Mouse (Mus musculus): ENCODE data around the gene B3galt6. TPM values are rescaled to one million over a fixed set of nuclear protein-coding genes. Genes with fewer than 3 reads are reported as not detected.

The B3galt6 gene
- polyA plus RNA-seq, 2 experiments from 2014 or later, result 0.92 to 1.3 TPM

GRCm38 (mm10) chr4:155991211-155991907, 1.1 kb downstream of the B3galt6 start:
- no peak for ATAC-seq

- ATAC-seq, result no peak
Observed at GRCm38 (mm10) chr4:155983788-155984187, 8.7 kb downstream of the B3galt6 start.

- no peak for ATAC-seq
Observed at GRCm38 (mm10) chr4:155981436-155982082, 10.9 kb downstream of the B3galt6 start.

- ATAC-seq, result no peak
Observed at GRCm38 (mm10) chr4:155973239-155973638, 19.2 kb downstream of the B3galt6 start.

- ATAC-seq, result no peak
Observed at GRCm38 (mm10) chr4:155972651-155973050, 19.8 kb downstream of the B3galt6 start.

GRCm38 (mm10) chr4:155970286-155970685, 22.2 kb downstream of the B3galt6 start:
- no peak for ATAC-seq

- ATAC-seq, result no peak
Observed at GRCm38 (mm10) chr4:155969043-155969653, 23.3 kb downstream of the B3galt6 start.

GRCm38 (mm10) chr4:155964396-155964795, 28.1 kb downstream of the B3galt6 start:
- ATAC-seq, result no peak

GRCm38 (mm10) chr4:155963106-155963505, 29.3 kb downstream of the B3galt6 start:
- no peak for ATAC-seq

GRCm38 (mm10) chr4:155962167-155962971, 30.1 kb downstream of the B3galt6 start, which contains the start of gene C1qtnf12:
C1qtnf12 (plus strand) TSS chr4:155962318.
- peak; percentile 62 for ATAC-seq

GRCm38 (mm10) chr4:155959275-155959674, 33.2 kb downstream of the B3galt6 start:
- ATAC-seq, result peak; percentile 83

- no peak for ATAC-seq
Observed at GRCm38 (mm10) chr4:155955491-155955890, 37.0 kb downstream of the B3galt6 start.

GRCm38 (mm10) chr4:155947094-155947493, 45.4 kb downstream of the B3galt6 start:
- no peak for ATAC-seq

- peak; percentile 40 for ATAC-seq
Observed at GRCm38 (mm10) chr4:155944271-155944670, 48.2 kb downstream of the B3galt6 start.

- ATAC-seq, result peak; percentile 90
Observed at GRCm38 (mm10) chr4:155943534-155944249, 48.8 kb downstream of the B3galt6 start, which contains the start of gene Ube2j2. Ube2j2 (plus strand) TSS chr4:155943831.

- no peak for ATAC-seq
Observed at GRCm38 (mm10) chr4:155943049-155943452, 49.4 kb downstream of the B3galt6 start.

Other genes starting within 250 kb of the B3galt6 start
- gene Atad3a, start 231.6 kb downstream of the B3galt6 start, polyA plus RNA-seq (2017; shearing (Covaris generic)), result 10 to 100 TPM; 22.9 to 32.9 TPM
- gene Vwa1, start 218.0 kb downstream of the B3galt6 start, polyA plus RNA-seq (2017; shearing (Covaris generic)), result under 1 TPM in 1 of 2 experiments, not detected in 1; 0.23 TPM
- gene Tmem88b, start 206.8 kb downstream of the B3galt6 start, polyA plus RNA-seq (2017; shearing (Covaris generic)), result not detected
- gene Ankrd65, start 202.2 kb downstream of the B3galt6 start, polyA plus RNA-seq (2017; shearing (Covaris generic)), result not detected
- 100 to 1,000 TPM; 117 to 130 TPM for gene Mrpl20, start 189.8 kb downstream of the B3galt6 start, polyA plus RNA-seq (2017; shearing (Covaris generic))
- 100 to 1,000 TPM in 1 of 2 experiments, 10 to 100 TPM in 1; 99.1 to 124 TPM for gene Ccnl2, start 180.2 kb downstream of the B3galt6 start, polyA plus RNA-seq (2017; shearing (Covaris generic))
- gene Aurkaip1, start 161.4 kb downstream of the B3galt6 start, polyA plus RNA-seq (2017; shearing (Covaris generic)), result 100 to 1,000 TPM; 167 to 217 TPM
- 1 to 10 TPM; 2.1 to 2.3 TPM for gene Mxra8, start 153.0 kb downstream of the B3galt6 start, polyA plus RNA-seq (2017; shearing (Covaris generic))
- gene Dvl1, start 145.2 kb downstream of the B3galt6 start, polyA plus RNA-seq (2017; shearing (Covaris generic)), result 1 to 10 TPM; 2.2 to 4.7 TPM
- gene Tas1r3, start 129.3 kb downstream of the B3galt6 start, polyA plus RNA-seq (2017; shearing (Covaris generic)), result under 1 TPM; 0.62 to 0.66 TPM
- 10 to 100 TPM; 17.0 to 20.1 TPM for gene Cptp, start 123.2 kb downstream of the B3galt6 start, polyA plus RNA-seq (2017; shearing (Covaris generic))
- 100 to 1,000 TPM in 1 of 2 experiments, 10 to 100 TPM in 1; 93.4 to 109 TPM for gene Ints11, start 123.1 kb downstream of the B3galt6 start, polyA plus RNA-seq (2017; shearing (Covaris generic))
- gene Pusl1, start 100.9 kb downstream of the B3galt6 start, polyA plus RNA-seq (2017; shearing (Covaris generic)), result 10 to 100 TPM; 22.1 to 27.6 TPM
- 1 to 10 TPM; 3.2 to 4.1 TPM for gene Acap3, start 100.8 kb downstream of the B3galt6 start, polyA plus RNA-seq (2017; shearing (Covaris generic))
- 10 to 100 TPM; 21.6 to 29.7 TPM for gene Ube2j2, start 48.8 kb downstream of the B3galt6 start, polyA plus RNA-seq (2017; shearing (Covaris generic))
- gene C1qtnf12, start 30.3 kb downstream of the B3galt6 start, polyA plus RNA-seq (2017; shearing (Covaris generic)), result 1 to 10 TPM; 7.6 TPM
- gene Sdf4, start 223 bp upstream of the B3galt6 start, polyA plus RNA-seq (2017; shearing (Covaris generic)), result 100 to 1,000 TPM; 528 to 589 TPM
- 1,000 to 10,000 TPM; 1,065 to 1,393 TPM for gene Tnfrsf4, start 21.2 kb upstream of the B3galt6 start, polyA plus RNA-seq (2017; shearing (Covaris generic))
- gene Tnfrsf18, start 33.5 kb upstream of the B3galt6 start, polyA plus RNA-seq (2017; shearing (Covaris generic)), result 100 to 1,000 TPM; 745 to 823 TPM
- under 1 TPM; 0.35 to 0.81 TPM for gene Ttll10, start 66.8 kb upstream of the B3galt6 start, polyA plus RNA-seq (2017; shearing (Covaris generic))
- gene 9430015G10Rik, start 117.3 kb upstream of the B3galt6 start, polyA plus RNA-seq (2017; shearing (Covaris generic)), result 10 to 100 TPM; 17.4 to 29.4 TPM
- gene Rnf223, start 137.9 kb upstream of the B3galt6 start, polyA plus RNA-seq (2017; shearing (Covaris generic)), result not detected
- gene Agrn, start 204.8 kb upstream of the B3galt6 start, polyA plus RNA-seq (2017; shearing (Covaris generic)), result 1 to 10 TPM; 3.6 to 3.9 TPM
- gene Isg15, start 208.2 kb upstream of the B3galt6 start, polyA plus RNA-seq (2017; shearing (Covaris generic)), result 10 to 100 TPM; 49.3 to 70.2 TPM
- gene AW011738, start 210.7 kb upstream of the B3galt6 start, polyA plus RNA-seq (2017; shearing (Covaris generic)), result 10 to 100 TPM in 1 of 2 experiments, 1 to 10 TPM in 1; 8.0 to 10.5 TPM
- gene Perm1, start 223.2 kb upstream of the B3galt6 start, polyA plus RNA-seq (2017; shearing (Covaris generic)), result 1 to 10 TPM in 1 of 2 experiments, under 1 TPM in 1; 0.86 to 1.4 TPM
- 1 to 10 TPM; 8.3 to 9.0 TPM for gene Plekhn1, start 242.2 kb upstream of the B3galt6 start, polyA plus RNA-seq (2017; shearing (Covaris generic))
- 10 to 100 TPM; 12.6 to 16.9 TPM for gene Noc2l, start 243.4 kb upstream of the B3galt6 start, polyA plus RNA-seq (2017; shearing (Covaris generic))